Mouse (Mus musculus) embryonic facial prominence, embryonic 11.5 days (tissue): ENCODE results near the gene Spon1. TPM values are rescaled to one million over a fixed set of nuclear protein-coding genes. Genes with fewer than 3 reads are reported as not detected.

ENCODE experiments used
- ATAC-seq: fragments of 200-750 bp; cut with Nextera tagmentation; replicated peaks from 2 replicates; pipeline ENCODE4 v1.8.0; 2017; ENCODE audit warnings: low read depth; ENCODE audit not compliant: insufficient number of reproducible peaks, low FRiP score, low TSS enrichment
- DNase-seq: peaks from one replicate; pipeline ENCODE4 v3.0.0-alpha.2; 2015; ENCODE audit warnings: low spot score
- H3K27ac ChIP-seq: fragments of 300-500 bp; sonication (generic); replicated peaks from 2 replicates; pipeline ENCODE4 v1.5.1; 2014; ENCODE audit warnings: mild to moderate bottlenecking, low read depth, low read length, control low read depth
- H3K27me3 ChIP-seq: fragments of 300-500 bp; sonication (generic); 2 replicates; pipeline ENCODE4 v1.6.1; 2014; ENCODE audit warnings: mild to moderate bottlenecking, low read length, moderate library complexity, mixed read lengths; ENCODE audit not compliant: control insufficient read depth, insufficient read depth
- H3K36me3 ChIP-seq: fragments of 300-500 bp; sonication (generic); replicated peaks from 2 replicates; pipeline ENCODE4 v1.6.1; 2014; ENCODE audit warnings: low read depth, mild to moderate bottlenecking, low read length, moderate library complexity, mixed read lengths; ENCODE audit not compliant: control insufficient read depth, insufficient read depth
- H3K4me1 ChIP-seq: fragments of 300-500 bp; sonication (generic); 2 replicates; pipeline ENCODE4 v1.6.1; 2014; ENCODE audit warnings: low read length, mixed read lengths; ENCODE audit not compliant: control insufficient read depth, insufficient read depth
- H3K4me2 ChIP-seq: fragments of 300-500 bp; sonication (generic); 2 replicates; pipeline ENCODE4 v1.6.1; 2014; ENCODE audit warnings: low read depth, mild to moderate bottlenecking, control low read depth, low read length, moderate library complexity
- H3K4me3 ChIP-seq: fragments of 300-500 bp; sonication (generic); 2 replicates; pipeline ENCODE4 v1.5.1; 2014; ENCODE audit warnings: low read depth, low read length, control low read depth
- H3K9ac ChIP-seq: fragments of 300-500 bp; sonication (generic); replicated peaks from 2 replicates; pipeline ENCODE4 v1.6.1; 2014; ENCODE audit warnings: mild to moderate bottlenecking, control low read depth, low read length
- H3K9me3 ChIP-seq: fragments of 300-500 bp; sonication (generic); replicated peaks from 2 replicates; pipeline ENCODE4 v1.6.1; 2016; ENCODE audit warnings: mild to moderate bottlenecking, low read length, inconsistent platforms, mixed read lengths; ENCODE audit not compliant: control insufficient read depth
- WGBS: fragments of 180-500 bp; shearing (Covaris S2); extraction: QIAGEN DNeasy Blood & Tissue Kit; methylation state at CpG from one replicate; pipeline ENCODE4 v1.1.7; 2014; 5-methylcytosine and 5-hydroxymethylcytosine counted together
- polyA plus RNA-seq: library from polyadenylated mRNA; unstranded; fragments of >200 nt; fragmentation: Nextera tagmentation; extraction: Ambion mirVana; gene quantifications from 2 replicates; pipeline ENCODE4 v1.2.1, GENCODE M21; 2014

The Spon1 gene
- polyA plus RNA-seq, 1 experiment from 2014 or later, result 25.1 TPM

DNA sequence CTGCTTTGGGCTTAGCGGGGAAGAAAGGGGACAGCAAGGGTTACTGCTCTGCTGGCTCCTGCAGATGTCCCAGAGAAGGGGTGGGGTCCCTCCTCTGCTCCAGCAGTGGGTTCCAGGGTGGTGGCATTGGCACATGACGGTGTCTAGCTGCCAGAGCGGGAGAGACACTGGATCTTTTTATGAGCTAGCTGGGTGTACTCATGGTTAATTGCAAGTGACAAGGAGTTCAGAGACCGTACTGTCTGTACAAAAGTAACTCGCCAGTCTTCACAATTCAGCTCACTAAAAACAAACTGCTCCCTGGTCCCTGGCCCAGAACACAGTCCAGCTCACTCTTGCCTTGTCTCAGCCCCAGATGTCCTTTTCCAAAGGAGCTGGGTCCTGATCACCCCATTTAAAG is 26.2 kb downstream of the Spon1 start:
- WGBS, result 68% methylated on average over 5 of the region's 5 CpGs
- no peak for ATAC-seq

DNA sequence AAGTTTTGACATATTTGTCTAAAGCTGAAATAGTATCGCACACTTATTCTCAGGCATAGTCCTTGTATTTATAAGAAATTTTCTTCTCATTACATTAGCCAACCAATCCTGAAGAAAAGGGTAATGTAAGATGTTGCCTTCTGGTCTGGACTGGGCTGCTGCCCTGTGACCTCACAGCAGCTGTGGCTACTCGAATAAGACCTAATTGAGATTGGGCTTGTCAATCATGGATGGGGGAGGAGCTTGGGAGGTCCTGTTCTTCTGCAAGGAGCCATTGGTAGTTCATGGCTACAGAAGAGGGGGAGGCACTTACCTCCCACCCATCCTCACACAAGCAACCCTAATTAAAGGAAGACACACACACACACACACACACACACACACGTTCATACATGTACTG is 27.1 kb downstream of the Spon1 start:
- Histone ChIP-seq H3K4me1 (no peaks in the 10 kb centered on the region), H3K27ac (no peak overlapping the region), H3K9me3 (no peaks in the 10 kb centered on the region), H3K9ac (no peak overlapping the region), H3K4me3 (no peak overlapping the region), H3K4me2 (no peak overlapping the region), H3K36me3 (no peaks in the 10 kb centered on the region), H3K27me3 (no peaks in the 10 kb centered on the region)
- WGBS, result 67% methylated on average over 3 of the region's 3 CpGs
- no peak for ATAC-seq
- DNase-seq, result no peak

More for the DNA sequence above, 26.2 kb downstream of the Spon1 start:
- no peaks in the 10 kb centered on the region for H3K9me3 ChIP-seq
- DNase-seq, result no peak
- no peak overlapping the region for H3K9ac ChIP-seq
- no peaks in the 10 kb centered on the region for H3K4me1 ChIP-seq
- no peak overlapping the region for H3K4me3 ChIP-seq
- no peaks in the 10 kb centered on the region for H3K36me3 ChIP-seq
- no peak overlapping the region for H3K4me2 ChIP-seq
- H3K27ac ChIP-seq, result no peak overlapping the region
- H3K27me3 ChIP-seq, result no peaks in the 10 kb centered on the region

DNA sequence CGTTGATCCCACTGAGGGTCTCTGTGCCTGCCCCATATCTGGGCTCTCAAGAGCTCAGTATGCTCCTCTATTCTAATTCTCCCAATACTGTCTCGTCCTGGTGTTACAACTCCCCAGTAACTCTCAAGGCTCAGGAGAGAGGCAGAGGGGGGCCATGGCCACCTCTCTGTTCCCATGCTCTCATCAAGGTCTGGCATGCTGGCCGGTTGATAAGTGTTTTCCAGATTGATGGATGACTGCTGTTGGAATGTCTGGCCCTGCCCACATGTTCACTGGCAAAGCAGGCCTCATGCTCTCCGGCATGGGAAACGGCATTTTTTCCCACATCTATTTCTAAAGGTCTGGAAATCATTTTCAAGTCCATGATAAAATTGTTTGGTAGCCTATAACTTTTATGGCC is 29.4 kb downstream of the Spon1 start:
- H3K27me3 ChIP-seq, result no peaks in the 10 kb centered on the region
- no peak overlapping the region for H3K4me2 ChIP-seq
- DNase-seq (no peak), ATAC-seq (no peak)
- H3K9ac ChIP-seq, result no peak overlapping the region
- no peaks in the 10 kb centered on the region for H3K36me3 ChIP-seq
- WGBS, result 79% methylated on average over 5 of the region's 5 CpGs
- no peaks in the 10 kb centered on the region for H3K9me3 ChIP-seq
- H3K4me1 ChIP-seq, result no peaks in the 10 kb centered on the region
- no peak overlapping the region for H3K4me3 ChIP-seq
- H3K27ac ChIP-seq, result no peak overlapping the region

DNA sequence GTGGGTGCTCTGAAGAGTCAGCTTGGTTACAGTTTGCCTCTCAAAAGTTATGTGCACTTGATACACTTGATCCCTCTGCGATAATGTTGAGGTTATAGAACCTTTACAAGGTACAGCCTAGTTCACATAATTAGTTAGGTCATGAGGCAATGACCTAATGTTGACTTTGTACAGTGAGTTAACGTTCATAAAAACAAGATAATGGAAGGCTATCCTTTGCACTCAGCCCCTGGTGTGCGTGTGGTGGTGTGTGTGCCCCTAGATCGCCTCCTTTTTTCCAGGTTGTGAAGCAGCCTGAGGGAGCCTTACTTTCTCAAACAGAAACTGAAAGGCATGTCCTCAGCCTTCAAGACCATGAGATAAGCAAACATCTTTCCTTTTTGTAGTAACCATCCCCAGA is 31.3 kb downstream of the Spon1 start:
- 93% methylated on average over 4 of the region's 4 CpGs for WGBS
- no peak overlapping the region for H3K4me3 ChIP-seq
- DNase-seq (no peak), ATAC-seq (no peak)
- H3K27me3 ChIP-seq, result no peaks in the 10 kb centered on the region
- no peak overlapping the region for H3K4me2 ChIP-seq
- no peak overlapping the region for H3K27ac ChIP-seq
- H3K9ac ChIP-seq, result no peak overlapping the region
- H3K36me3 ChIP-seq, result no peaks in the 10 kb centered on the region
- no peaks in the 10 kb centered on the region for H3K4me1 ChIP-seq
- no peaks in the 10 kb centered on the region for H3K9me3 ChIP-seq

DNA sequence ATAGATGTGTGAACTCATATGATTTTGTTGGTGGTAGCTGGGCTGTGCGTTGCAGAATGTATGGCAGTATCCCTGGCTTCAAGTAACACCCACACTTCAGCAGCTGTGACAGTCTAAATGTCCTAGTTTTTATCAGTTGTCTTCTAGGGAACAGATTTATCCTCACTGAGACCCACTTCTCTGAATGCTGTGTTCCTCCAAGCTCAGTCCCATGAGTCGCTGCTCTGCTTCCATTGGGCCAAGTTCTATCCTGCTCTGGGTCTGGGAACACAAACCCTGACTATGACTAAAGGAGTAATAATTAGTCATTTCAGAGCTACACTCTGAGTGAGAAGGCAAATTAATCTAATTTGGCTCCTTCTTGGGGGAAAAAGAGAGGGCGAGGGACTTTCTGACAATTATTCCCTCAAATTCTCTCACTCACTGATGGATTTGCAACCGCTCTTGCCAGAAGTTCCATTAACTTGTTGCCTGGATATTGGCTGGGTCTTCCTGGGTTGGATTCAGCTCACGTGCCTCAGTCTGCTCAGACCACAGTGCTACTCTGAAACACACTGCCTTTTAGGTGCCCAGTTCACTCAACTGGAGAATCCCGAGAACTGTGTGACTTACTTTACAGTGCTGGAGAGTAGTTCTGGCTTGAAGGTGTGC is 32.9 kb downstream of the Spon1 start:
- no peaks in the 10 kb centered on the region for H3K4me1 ChIP-seq
- no peak for DNase-seq
- no peak overlapping the region for H3K27ac ChIP-seq
- H3K27me3 ChIP-seq, result no peaks in the 10 kb centered on the region
- 91% methylated on average over 6 of the region's 6 CpGs for WGBS
- no peak for ATAC-seq
- H3K4me3 ChIP-seq, result no peak overlapping the region
- no peak overlapping the region for H3K9ac ChIP-seq
- no peaks in the 10 kb centered on the region for H3K36me3 ChIP-seq
- H3K9me3 ChIP-seq, result no peaks in the 10 kb centered on the region
- H3K4me2 ChIP-seq, result no peak overlapping the region

DNA sequence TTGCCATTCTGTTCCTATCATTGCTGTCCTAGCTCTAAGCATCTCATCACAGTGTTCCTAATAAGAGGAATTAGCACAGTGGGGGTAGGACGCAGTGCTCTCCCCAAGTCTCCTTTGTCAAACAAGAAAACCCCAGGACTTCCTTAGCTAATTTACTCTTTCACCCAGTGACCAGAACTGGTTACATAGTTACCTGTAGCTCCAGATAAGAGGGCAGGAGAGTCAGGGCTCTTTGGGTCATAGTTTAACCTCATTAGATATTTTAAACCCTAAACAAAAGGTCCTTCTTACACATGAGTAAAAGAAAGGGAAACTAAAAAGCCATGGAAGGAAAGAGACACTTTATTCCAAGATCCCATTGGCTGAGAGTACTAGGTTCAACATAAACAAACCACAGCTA is 44.0 kb downstream of the Spon1 start:
- 79% methylated on average over 1 of the region's 1 CpGs for WGBS
- Histone ChIP-seq H3K27ac (no peak overlapping the region), H3K9ac (no peak overlapping the region), H3K36me3 (no peaks in the 10 kb centered on the region), H3K27me3 (no peaks in the 10 kb centered on the region), H3K4me2 (no peak overlapping the region), H3K9me3 (no peaks in the 10 kb centered on the region), H3K4me3 (no peak overlapping the region), H3K4me1 (no peaks in the 10 kb centered on the region)
- DNase-seq (no peak), ATAC-seq (no peak)

DNA sequence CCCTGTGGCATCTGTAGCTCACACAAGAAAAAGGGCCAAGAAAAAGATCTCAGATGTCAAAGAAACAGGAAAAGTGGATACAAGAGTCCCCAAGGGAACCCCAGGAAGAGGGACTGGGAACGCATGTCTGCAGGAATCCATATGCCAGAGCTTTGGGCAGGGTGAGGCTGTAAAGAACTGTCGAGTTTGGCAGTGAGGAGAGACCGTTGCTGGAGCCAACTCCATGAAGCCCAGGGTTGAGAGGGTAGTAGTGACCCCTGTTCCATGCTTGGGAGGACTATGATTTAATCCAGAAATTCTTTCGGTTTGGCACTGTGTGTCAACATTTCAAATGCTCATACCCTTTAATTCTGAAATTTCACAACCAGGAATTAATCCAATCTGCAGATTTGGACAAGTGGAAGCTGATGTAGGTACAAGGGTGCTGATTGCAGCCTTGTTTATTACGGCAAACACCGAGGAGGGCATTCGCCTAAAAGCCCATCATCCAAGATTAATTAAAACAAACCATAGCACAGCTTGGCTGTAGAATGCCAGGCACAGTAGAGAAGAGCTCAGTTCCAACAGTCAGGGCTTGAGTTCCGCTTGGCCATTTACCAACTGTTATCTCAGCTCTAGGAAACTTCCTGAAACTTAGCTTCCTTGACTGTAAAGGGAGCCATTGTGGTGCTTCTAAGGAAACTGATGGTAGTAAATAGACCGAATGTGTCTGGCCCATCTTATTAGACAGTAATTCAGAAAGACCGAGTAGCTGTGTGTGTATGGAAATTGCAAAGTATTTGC is 45.8 kb downstream of the Spon1 start:
- Histone ChIP-seq H3K4me1 (no peaks in the 10 kb centered on the region), H3K27me3 (no peaks in the 10 kb centered on the region), H3K4me2 (no peak overlapping the region), H3K9ac (no peak overlapping the region), H3K9me3 (no peaks in the 10 kb centered on the region), H3K36me3 (no peaks in the 10 kb centered on the region), H3K27ac (no peak overlapping the region), H3K4me3 (no peak overlapping the region)
- 88% methylated on average over 10 of the region's 10 CpGs for WGBS
- no peak for ATAC-seq
- DNase-seq, result no peak

DNA sequence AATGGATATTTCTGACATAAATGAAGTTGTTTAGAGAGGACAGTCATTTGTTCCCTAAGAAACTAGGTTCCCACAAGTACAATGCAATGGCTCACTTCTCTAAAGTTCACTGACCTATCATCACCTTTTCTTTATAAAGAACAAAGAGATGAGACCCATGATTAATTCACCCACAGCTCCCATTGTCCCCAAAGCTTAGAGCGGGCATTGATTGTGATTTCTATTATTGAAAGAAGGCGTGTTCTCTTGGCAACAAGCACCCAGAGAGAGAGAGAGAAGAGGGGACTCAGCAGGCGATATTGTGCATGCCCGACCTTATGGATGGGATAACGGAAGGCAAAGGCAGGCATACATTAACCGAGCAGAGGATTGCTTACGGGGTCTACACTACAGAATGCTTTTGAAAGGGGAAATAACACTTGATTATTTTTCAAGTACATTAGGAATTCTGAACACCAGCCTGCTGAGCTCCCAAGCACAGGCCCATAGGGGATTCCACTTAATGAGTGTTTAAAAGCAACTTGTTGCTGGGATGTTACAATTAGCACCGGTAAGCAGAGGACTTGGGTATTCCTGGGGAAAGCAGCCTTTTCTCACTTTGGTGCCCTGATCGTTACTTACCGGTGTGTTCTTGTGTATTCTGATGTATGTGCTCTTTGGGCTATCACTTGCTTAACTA is 48.4 kb downstream of the Spon1 start:
- ATAC-seq, result no peak
- WGBS, result 75% methylated on average over 10 of the region's 10 CpGs
- no peak overlapping the region for H3K4me2 ChIP-seq
- no peaks in the 10 kb centered on the region for H3K36me3 ChIP-seq
- H3K27ac ChIP-seq, result no peak overlapping the region
- H3K4me1 ChIP-seq, result no peaks in the 10 kb centered on the region
- H3K27me3 ChIP-seq, result no peaks in the 10 kb centered on the region
- DNase-seq, result no peak
- H3K9me3 ChIP-seq, result no peaks in the 10 kb centered on the region
- no peak overlapping the region for H3K9ac ChIP-seq
- no peak overlapping the region for H3K4me3 ChIP-seq
